Mouse (Mus musculus) small intestine, adult 2 months (tissue): ENCODE data around the gene S100a6.

Source experiments
- CTCF ChIP-seq: fragments of 200-500 bp; IDR thresholded peaks from 2 replicates; pipeline ENCODE4 v1.5.1; 2012; ENCODE audit warnings: low read depth, mild to moderate bottlenecking, control low read depth, inconsistent platforms, low read length, moderate library complexity, mixed read lengths; ENCODE audit not compliant: insufficient replicate concordance, insufficient read length; ENCODE audit errors: extremely low read depth
- POLR2A ChIP-seq: fragments of 200-500 bp; IDR thresholded peaks from 2 replicates; pipeline ENCODE4 v1.6.1; 2012; ENCODE audit warnings: low read depth, mild to moderate bottlenecking, control low read depth, inconsistent platforms, low read length, moderate library complexity

DNA sequence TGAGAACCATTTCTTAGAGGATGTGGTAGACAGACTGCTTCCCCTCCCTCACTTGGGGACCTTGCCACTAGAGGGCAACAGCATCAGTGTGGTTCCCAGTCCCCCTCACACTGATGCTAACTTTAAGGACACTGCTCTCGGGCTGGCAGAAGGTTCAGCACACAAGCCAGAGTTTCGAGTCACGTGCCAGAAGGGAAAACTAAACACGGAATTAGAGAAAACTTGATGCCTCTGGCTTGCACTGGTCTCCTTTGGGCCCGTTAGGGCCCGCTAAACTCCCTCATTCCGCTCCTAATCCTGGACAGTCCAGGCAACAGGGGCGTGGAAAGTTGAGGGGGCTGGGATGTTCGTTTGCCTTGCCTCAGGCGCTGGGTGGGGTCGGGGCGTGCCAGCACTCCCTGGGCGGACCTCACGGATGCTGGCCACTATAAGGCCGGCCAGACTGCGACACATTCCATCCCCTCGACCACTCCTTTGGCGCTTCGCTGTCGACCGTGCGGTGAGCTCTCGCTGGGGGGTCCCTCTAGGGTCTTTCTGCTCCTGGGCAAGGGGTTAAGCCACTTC lies at the start of gene S100a6:
- TF ChIP-seq CTCF, result peak; percentile 71; the same call in 1 of the 2 replicates
- peak; percentile 15; the same call in 1 of the 2 replicates for TF ChIP-seq POLR2A
